Mouse (Mus musculus) gastrocnemius, postnatal 25 days (tissue): ENCODE results near the gene Olfr463. TPM values are rescaled to one million over a fixed set of nuclear protein-coding genes. Genes with fewer than 3 reads are reported as not detected.

Experiments
- DNase-seq: peaks from one replicate; pipeline ENCODE4 v3.0.0; 2022
- total RNA-seq, 2 experiments: library from RNA; stranded (reverse); gene quantifications; 1 replicate in 1 of 2; 2 replicates in 1 of 2; pipeline ENCODE4 v1.2.3; 2021

Gene Olfr463
- total RNA-seq, 2 experiments from 2014 or later: not detected

DNA sequence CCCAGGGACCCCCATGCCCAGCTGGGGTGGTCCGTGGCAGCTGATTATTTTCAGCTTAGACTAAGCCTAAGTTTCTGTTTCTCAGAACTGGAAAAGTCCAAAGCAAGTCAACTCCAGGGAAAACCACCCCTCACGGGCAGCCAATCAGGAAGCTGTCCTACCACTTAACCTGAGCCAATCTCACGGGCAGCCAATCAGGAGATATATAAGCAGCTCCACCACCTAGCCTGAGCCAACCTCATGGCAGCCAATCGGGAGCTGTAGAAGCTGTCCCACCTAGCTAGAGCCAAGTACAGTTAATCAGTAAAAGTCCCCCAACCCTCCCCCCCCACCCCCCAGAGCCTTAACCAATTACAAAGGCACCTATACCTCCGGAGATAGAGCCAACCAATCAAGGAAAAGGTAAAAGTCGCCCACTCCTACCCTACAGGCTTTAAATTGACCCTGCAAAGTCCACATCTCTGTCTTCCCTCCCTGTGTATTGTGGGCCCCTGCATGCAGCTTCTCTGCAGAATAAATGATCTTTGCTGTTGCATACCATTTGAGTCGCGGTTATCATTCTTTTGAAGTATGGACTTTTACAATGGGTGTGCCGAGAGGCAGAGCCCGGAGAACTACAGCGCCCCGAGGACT is 50.1 kb downstream of the Olfr463 start:
- no peak for DNase-seq

Other genes starting within 250 kb of the Olfr463 start
- under 1 TPM in 1 of 2 experiments, not detected in 1; 0.40 TPM for gene Rnf43, start 234.7 kb downstream of the Olfr463 start, total RNA-seq
- 10 to 100 TPM; 31.6 to 31.7 TPM for gene Supt4a, start 159.8 kb downstream of the Olfr463 start, total RNA-seq
- under 1 TPM in 1 of 2 experiments, not detected in 1; 0.08 TPM for gene Tspoap1, start 136.8 kb downstream of the Olfr463 start, total RNA-seq
- gene Mpo, start 103.8 kb downstream of the Olfr463 start, total RNA-seq: not detected
- not detected for gene Lpo, start 69.1 kb downstream of the Olfr463 start, total RNA-seq
- 1 to 10 TPM; 1.2 to 1.5 TPM for gene Mks1, start 44.2 kb downstream of the Olfr463 start, total RNA-seq
- gene Epx, start 21.9 kb downstream of the Olfr463 start, total RNA-seq: not detected
- gene Olfr462, start 5.1 kb downstream of the Olfr463 start, total RNA-seq: not detected
- gene Olfr464, start 23.6 kb upstream of the Olfr463 start, total RNA-seq: not detected
- 100 to 1,000 TPM; 145 to 167 TPM for gene Dynll2, start 90.1 kb upstream of the Olfr463 start, total RNA-seq
- gene Srsf1, start 150.0 kb upstream of the Olfr463 start, total RNA-seq: 10 to 100 TPM; 58.0 to 68.8 TPM
- gene Vezf1, start 170.9 kb upstream of the Olfr463 start, total RNA-seq: 10 to 100 TPM; 47.1 to 47.6 TPM
- gene Cuedc1, start 200.7 kb upstream of the Olfr463 start, total RNA-seq: 10 to 100 TPM; 76.3 to 78.6 TPM